Mouse (Mus musculus) heart, postnatal 0 days (tissue): Measurements from ENCODE around the gene Ercc4. TPM values are rescaled to one million over a fixed set of nuclear protein-coding genes. Genes with fewer than 3 reads are reported as not detected.

Experiments
- ATAC-seq: fragments of 200-750 bp; cut with Nextera tagmentation; 2 replicates; pipeline ENCODE4 v1.8.0; 2017; ENCODE audit warnings: low read depth, moderate number of reproducible peaks, moderate library complexity; ENCODE audit not compliant: insufficient read depth
- DNase-seq: peaks from one replicate; pipeline ENCODE4 v3.0.0-alpha.2; 2016; ENCODE audit warnings: low spot score
- H3K27ac ChIP-seq: fragments of 300-500 bp; sonication (generic); 2 replicates; pipeline ENCODE4 v1.5.1; 2014; ENCODE audit warnings: low read depth, mild to moderate bottlenecking
- H3K27me3 ChIP-seq: fragments of 300-500 bp; sonication (generic); 2 replicates; pipeline ENCODE4 v1.6.1; 2014; ENCODE audit warnings: low read length, mixed read lengths; ENCODE audit not compliant: control insufficient read depth, insufficient read depth
- H3K36me3 ChIP-seq: fragments of 300-500 bp; sonication (generic); replicated peaks from 2 replicates; pipeline ENCODE4 v1.6.1; 2014; ENCODE audit warnings: low read length, mixed read lengths; ENCODE audit not compliant: control insufficient read depth, insufficient read depth
- H3K4me1 ChIP-seq: fragments of 300-500 bp; sonication (generic); 2 replicates; pipeline ENCODE4 v1.6.1; 2014; ENCODE audit warnings: antibody characterized with exemption; ENCODE audit not compliant: control insufficient read depth, insufficient read depth
- H3K4me2 ChIP-seq: fragments of 300-500 bp; sonication (generic); 2 replicates; pipeline ENCODE4 v1.6.1; 2014; ENCODE audit warnings: low read depth, mild to moderate bottlenecking, low read length, moderate library complexity
- H3K4me3 ChIP-seq: fragments of 300-500 bp; sonication (generic); 2 replicates; pipeline ENCODE4 v1.5.1; 2014; ENCODE audit warnings: low read depth, low read length
- H3K9ac ChIP-seq: fragments of 300-500 bp; sonication (generic); replicated peaks from 2 replicates; pipeline ENCODE4 v1.6.1; 2014; ENCODE audit warnings: low read depth, low read length, mixed read lengths
- H3K9me3 ChIP-seq: fragments of 300-500 bp; sonication (generic); replicated peaks from 2 replicates; pipeline ENCODE4 v1.6.1; 2016; ENCODE audit warnings: low read length; ENCODE audit not compliant: control insufficient read depth
- CTCF ChIP-seq: IDR thresholded peaks from 2 replicates; pipeline ENCODE4 v1.5.1; 2016; ENCODE audit warnings: antibody characterized with exemption, control low read depth, low read depth
- EP300 ChIP-seq: IDR thresholded peaks from 2 replicates; pipeline ENCODE4 v1.6.1; 2016; ENCODE audit warnings: antibody characterized with exemption, low read depth
- WGBS: fragments of 180-500 bp; shearing (Covaris S2); extraction: QIAGEN DNeasy Blood & Tissue Kit; methylation state at CpG from one replicate; pipeline ENCODE4 v1.1.7; 2014; 5-methylcytosine and 5-hydroxymethylcytosine counted together
- polyA plus RNA-seq: library from polyadenylated mRNA; unstranded; fragments of >200 nt; fragmentation: Nextera tagmentation; extraction: Ambion mirVana; gene quantifications from 2 replicates; pipeline ENCODE4 v1.2.1, GENCODE M21; 2015
- total RNA-seq: library from RNA; depleted of rRNA; stranded (reverse); fragments of >200 nt; gene quantifications from 2 replicates; pipeline ENCODE4 v1.2.3, GENCODE M21; 2014; ENCODE audit warnings: low replicate concordance; rRNA removed

Gene Ercc4
- total and polyA plus RNA-seq, 2 experiments from 2014 or later, result 5.9 to 10.7 TPM

DNA sequence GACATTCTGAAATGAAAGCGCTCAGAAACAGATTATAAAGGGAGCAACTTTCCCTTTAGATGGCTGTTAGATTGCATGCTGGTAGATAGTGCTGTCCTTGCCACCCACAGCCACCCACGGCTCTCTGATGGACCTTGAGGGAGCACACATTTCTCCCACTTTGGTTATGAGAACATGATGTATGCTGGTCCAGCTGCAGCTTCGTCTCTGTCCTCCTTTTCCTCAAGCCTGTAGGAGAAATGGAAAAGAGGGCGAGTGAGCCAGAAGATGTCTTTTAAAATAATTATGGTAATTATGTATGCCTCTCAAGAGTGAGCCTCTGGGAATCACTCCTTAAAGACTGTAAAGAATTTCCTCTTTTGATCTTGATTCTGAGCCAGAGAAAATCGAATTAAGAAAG is 87.1 kb downstream of the Ercc4 start:
- Histone ChIP-seq H3K9me3 (no peaks in the 10 kb centered on the region), H3K4me1 (peaks cover 27% of the 10 kb centered on the region), H3K27ac (peak overlapping the region; percentile 26; the same call in 1 of the 2 replicates), H3K4me3 (no peak overlapping the region), H3K27me3 (no peaks in the 10 kb centered on the region), H3K9ac (no peak overlapping the region), H3K36me3 (no peaks in the 10 kb centered on the region), H3K4me2 (no peak overlapping the region)
- WGBS, result 73% methylated on average over 5 of the region's 5 CpGs
- TF ChIP-seq EP300 (no peak), CTCF (no peak)
- ATAC-seq, result no peak
- DNase-seq, result no peak

DNA sequence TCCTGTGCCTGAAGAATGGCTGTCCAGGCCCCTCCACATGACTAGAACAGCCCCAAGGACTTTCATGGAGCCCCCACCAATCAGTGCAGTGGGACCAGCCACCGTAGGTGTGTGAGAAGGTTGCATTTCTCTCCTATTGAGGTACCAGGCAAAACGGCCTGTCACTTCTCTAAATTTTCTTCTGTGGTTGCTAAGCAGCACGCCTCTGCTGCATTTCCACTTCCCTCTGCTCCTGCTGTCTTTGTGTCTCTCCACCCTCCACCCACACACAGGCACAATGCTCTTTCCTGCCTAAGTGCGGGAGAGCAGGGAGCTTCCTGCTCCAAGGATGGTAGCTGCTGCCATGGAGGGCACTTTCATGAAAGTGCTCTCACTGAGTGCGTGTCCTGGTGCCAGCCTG is 87.8 kb downstream of the Ercc4 start:
- H3K4me1 ChIP-seq, result peaks cover 27% of the 10 kb centered on the region
- H3K36me3 ChIP-seq, result no peaks in the 10 kb centered on the region
- ATAC-seq, result no peak
- H3K27ac ChIP-seq, result peak overlapping the region; percentile 26; the same call in 1 of the 2 replicates
- H3K4me3 ChIP-seq, result no peak overlapping the region
- no peak for DNase-seq
- TF ChIP-seq CTCF, result no peak
- TF ChIP-seq EP300, result no peak
- WGBS, result 32% methylated on average over 5 of the region's 5 CpGs
- H3K27me3 ChIP-seq, result no peaks in the 10 kb centered on the region
- no peak overlapping the region for H3K9ac ChIP-seq
- no peaks in the 10 kb centered on the region for H3K9me3 ChIP-seq
- no peak overlapping the region for H3K4me2 ChIP-seq

DNA sequence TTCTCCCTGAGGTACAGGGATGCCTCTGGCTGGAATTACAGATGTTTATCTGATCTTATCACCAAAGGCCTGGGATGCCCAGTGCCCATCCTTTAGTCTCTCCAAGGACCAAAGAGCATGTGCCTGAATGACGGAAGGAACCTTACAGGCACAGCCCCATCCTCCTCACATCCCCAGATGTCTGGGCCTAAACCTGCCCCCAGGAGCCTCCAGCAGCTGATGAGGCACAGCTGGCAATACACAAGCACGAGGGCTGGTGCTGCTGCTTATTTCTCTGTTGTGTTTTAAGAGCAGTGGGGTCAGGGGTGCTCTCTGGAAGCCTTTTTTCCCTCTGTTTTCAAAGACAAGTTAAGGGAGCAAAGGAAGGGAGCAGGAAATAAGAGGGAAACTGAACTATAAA is 89.7 kb downstream of the Ercc4 start:
- ATAC-seq, result no peak
- Histone ChIP-seq H3K9me3 (no peaks in the 10 kb centered on the region), H3K27me3 (no peaks in the 10 kb centered on the region), H3K27ac (no peak overlapping the region), H3K4me1 (peaks cover 11% of the 10 kb centered on the region), H3K36me3 (no peaks in the 10 kb centered on the region), H3K4me3 (no peak overlapping the region), H3K9ac (no peak overlapping the region), H3K4me2 (no peak overlapping the region)
- DNase-seq, result no peak
- 53% methylated on average over 2 of the region's 2 CpGs for WGBS
- TF ChIP-seq EP300, result no peak
- TF ChIP-seq CTCF, result no peak

Other genes starting within 250 kb of the Ercc4 start
- gene Mrtfb, start 146.8 kb downstream of the Ercc4 start, total RNA-seq, result 11.9 and 17.2 TPM in 2 replicates
- gene Mrtfb, start 146.8 kb downstream of the Ercc4 start, polyA plus RNA-seq, result 11.7 and 12.6 TPM in 2 replicates